Mouse (Mus musculus) liver, embryonic 11.5 days (tissue): ENCODE measurements at regions not wholly inside any gene's neighbourhood (a gene's known extent, or its start where the extent isn't known, plus 50 kb on each side); places are given as distances from the start of the nearest gene placed in this dataset.

Source experiments
- ATAC-seq: fragments of 200-750 bp; cut with Nextera tagmentation; replicated peaks from 2 replicates; pipeline ENCODE4 v1.8.0; 2017; ENCODE audit warnings: moderate number of reproducible peaks, mild to moderate bottlenecking, moderate TSS enrichment, moderate library complexity; ENCODE audit not compliant: low FRiP score
- DNase-seq: peaks from one replicate; pipeline ENCODE4 v3.0.0-alpha.2; 2017; ENCODE audit warnings: low spot score
- H3K27ac ChIP-seq: fragments of 300-500 bp; sonication (generic); 2 replicates; pipeline ENCODE4 v1.5.1; 2014; ENCODE audit warnings: mild to moderate bottlenecking, low read depth, low read length, control low read depth
- H3K27me3 ChIP-seq: fragments of 300-500 bp; sonication (generic); replicated peaks from 2 replicates; pipeline ENCODE4 v1.6.1; 2014; ENCODE audit warnings: low read length, mixed read lengths; ENCODE audit not compliant: control insufficient read depth, insufficient read depth
- H3K36me3 ChIP-seq: fragments of 300-500 bp; sonication (generic); 2 replicates; pipeline ENCODE4 v1.6.1; 2014; ENCODE audit warnings: mild to moderate bottlenecking, low read length, moderate library complexity, mixed read lengths; ENCODE audit not compliant: control insufficient read depth, insufficient read depth
- H3K4me1 ChIP-seq: fragments of 300-500 bp; sonication (generic); replicated peaks from 2 replicates; pipeline ENCODE4 v1.6.1; 2014; ENCODE audit warnings: low read length, mixed read lengths; ENCODE audit not compliant: control insufficient read depth, insufficient read depth
- H3K4me2 ChIP-seq: fragments of 300-500 bp; sonication (generic); 2 replicates; pipeline ENCODE4 v1.6.1; 2014; ENCODE audit warnings: mild to moderate bottlenecking, control low read depth, moderate library complexity
- H3K4me3 ChIP-seq: fragments of 300-500 bp; sonication (generic); 2 replicates; pipeline ENCODE4 v1.5.1; 2014; ENCODE audit warnings: low read depth, low read length, control low read depth
- H3K9ac ChIP-seq: fragments of 300-500 bp; sonication (generic); 2 replicates; pipeline ENCODE4 v1.6.1; 2014; ENCODE audit warnings: low read depth, low read length, control low read depth
- H3K9me3 ChIP-seq: fragments of 300-500 bp; sonication (generic); 2 replicates; pipeline ENCODE4 v1.6.1; 2016; ENCODE audit warnings: low read length, inconsistent platforms, mixed read lengths; ENCODE audit not compliant: control insufficient read depth
- WGBS: fragments of 180-500 bp; shearing (Covaris S2); extraction: QIAGEN DNeasy Blood & Tissue Kit; methylation state at CpG from one replicate; pipeline ENCODE4 v1.1.7; 2014; 5-methylcytosine and 5-hydroxymethylcytosine counted together

DNA sequence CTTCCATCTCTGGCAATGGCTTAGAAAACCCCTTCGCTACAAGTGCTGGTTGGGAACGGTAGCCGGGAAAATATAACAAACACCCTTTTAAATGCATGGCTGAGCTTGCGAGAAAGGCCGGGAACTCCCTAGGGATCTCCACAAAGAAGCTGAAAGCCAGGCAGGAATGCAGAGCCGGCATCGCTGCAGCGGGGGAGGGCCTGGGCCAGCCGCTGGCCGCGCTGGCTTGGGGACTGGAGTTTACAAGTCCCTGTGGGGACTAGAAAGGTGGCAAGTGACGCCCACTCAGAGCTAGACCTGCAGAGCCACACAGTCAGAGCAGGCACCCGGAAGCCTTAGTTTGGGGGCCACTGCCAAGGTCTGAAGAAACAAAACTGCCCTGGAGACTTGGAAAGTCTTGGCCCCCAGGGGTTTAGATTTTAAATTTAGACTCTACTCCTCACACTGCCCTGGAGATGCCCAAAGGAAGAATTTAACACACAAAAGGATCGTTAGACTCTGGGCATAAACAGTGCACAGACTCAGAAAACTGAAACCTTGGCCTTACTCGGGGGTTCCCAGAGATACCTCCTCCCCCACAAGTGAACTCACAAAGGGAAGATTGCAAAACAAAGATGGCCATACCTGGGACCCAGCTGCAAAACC, 59.4 kb downstream of the 1700001O22Rik start:
- Histone ChIP-seq H3K9ac (peak overlapping the region; percentile 30; the same call in 1 of the 2 replicates), H3K27me3 (no peaks in the 10 kb centered on the region), H3K9me3 (no peaks in the 10 kb centered on the region), H3K4me2 (no peak overlapping the region), H3K27ac (peak overlapping the region; percentile 38; the same call in 1 of the 2 replicates), H3K4me1 (peaks cover 8% of the 10 kb centered on the region), H3K4me3 (no peak overlapping the region), H3K36me3 (no peaks in the 10 kb centered on the region)
- WGBS, result 44% methylated on average over 15 of the region's 15 CpGs
- DNase-seq (no peak), ATAC-seq (no peak)

DNA sequence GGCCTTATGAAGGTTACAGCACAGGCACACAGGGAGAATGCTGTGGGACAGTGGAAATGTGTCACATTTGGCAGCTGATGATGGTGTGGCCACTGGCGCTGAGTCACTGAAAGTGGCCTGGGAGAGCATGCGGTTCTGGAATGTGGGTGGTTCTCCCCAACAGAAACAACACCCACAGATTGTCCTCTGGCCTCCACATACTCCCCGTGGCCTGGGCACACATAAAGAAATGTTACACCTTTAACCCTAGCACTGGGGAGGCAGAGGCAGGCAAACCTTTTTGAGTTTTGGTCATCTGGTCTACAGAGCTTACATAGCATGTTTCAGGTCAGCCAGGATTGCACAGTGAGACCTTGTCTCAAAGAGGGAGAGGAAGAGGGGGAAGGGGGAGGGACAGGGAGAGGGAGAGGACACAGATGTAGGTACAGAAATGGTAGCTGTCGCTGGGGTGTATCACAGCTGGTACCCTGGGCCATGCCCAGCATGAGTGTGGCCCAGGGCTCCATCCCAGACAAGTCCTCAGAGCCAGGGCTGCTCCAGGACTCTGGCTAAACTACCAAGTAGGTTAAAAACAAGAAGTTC, 60.1 kb downstream of the 1700001O22Rik start:
- peaks cover 8% of the 10 kb centered on the region for H3K4me1 ChIP-seq
- WGBS, result 43% methylated on average over 4 of the region's 4 CpGs
- H3K27ac ChIP-seq, result 0 out of 2 replicates have a peak overlapping the region, but pooled peaks have one; percentile 17
- H3K4me2 ChIP-seq, result no peak overlapping the region
- no peaks in the 10 kb centered on the region for H3K9me3 ChIP-seq
- H3K4me3 ChIP-seq, result no peak overlapping the region
- no peaks in the 10 kb centered on the region for H3K36me3 ChIP-seq
- H3K9ac ChIP-seq, result no peak overlapping the region
- no peaks in the 10 kb centered on the region for H3K27me3 ChIP-seq
- DNase-seq (no peak), ATAC-seq (no peak)

DNA sequence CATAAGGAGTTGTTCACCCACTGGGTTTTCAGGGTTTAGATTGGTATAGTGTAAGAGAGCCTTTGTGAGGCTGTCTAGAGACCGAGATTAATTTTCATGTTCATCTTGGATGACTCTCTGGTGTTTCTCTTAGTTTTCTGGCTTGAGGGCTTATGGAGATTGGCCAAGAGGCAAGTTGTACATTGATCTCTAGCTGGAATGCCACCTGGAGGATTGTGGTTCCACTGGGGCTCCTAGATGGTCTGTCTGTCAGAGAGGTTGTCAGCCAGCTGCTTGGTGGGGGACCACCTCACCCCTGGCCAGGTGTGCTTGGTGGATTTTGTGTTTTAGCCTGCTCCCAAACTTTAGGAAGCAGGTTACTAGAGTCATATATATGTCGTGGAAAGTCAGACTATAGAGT, 62.0 kb downstream of the 1700001O22Rik start:
- no peaks in the 10 kb centered on the region for H3K36me3 ChIP-seq
- H3K4me1 ChIP-seq, result peaks cover 8% of the 10 kb centered on the region
- H3K9me3 ChIP-seq, result no peaks in the 10 kb centered on the region
- ATAC-seq (no peak), DNase-seq (no peak)
- H3K4me3 ChIP-seq, result no peak overlapping the region
- H3K4me2 ChIP-seq, result no peak overlapping the region
- no peak overlapping the region for H3K27ac ChIP-seq
- no peaks in the 10 kb centered on the region for H3K27me3 ChIP-seq
- H3K9ac ChIP-seq, result no peak overlapping the region
- WGBS, result 80% methylated on average over 2 of the region's 2 CpGs

DNA sequence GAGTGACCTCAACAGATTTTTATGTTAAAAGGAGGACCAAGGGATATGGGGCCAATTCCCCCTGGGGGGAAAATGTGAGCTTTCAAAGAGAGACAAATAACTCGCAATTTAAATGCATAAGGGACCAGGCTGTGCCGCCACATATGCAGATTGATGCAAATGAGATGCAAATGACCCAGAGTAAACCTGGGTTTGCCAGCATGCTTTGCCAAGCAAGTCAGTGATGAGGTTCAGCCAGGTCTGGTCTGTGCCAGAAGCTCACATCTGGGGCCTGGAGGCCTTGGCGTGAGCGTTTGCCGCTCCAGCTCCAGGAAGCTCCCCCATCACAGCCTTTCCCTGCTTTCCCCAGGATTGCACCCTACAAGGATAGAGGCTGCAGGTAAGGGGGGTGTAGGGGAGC, 65.7 kb downstream of the 1700001O22Rik start:
- WGBS, result 74% methylated on average over 5 of the region's 5 CpGs
- H3K4me1 ChIP-seq, result no peaks in the 10 kb centered on the region; the same call in 1 of the 2 replicates
- no peak overlapping the region for H3K9ac ChIP-seq
- DNase-seq (no peak), ATAC-seq (no peak)
- H3K9me3 ChIP-seq, result no peaks in the 10 kb centered on the region
- no peak overlapping the region for H3K4me2 ChIP-seq
- no peak overlapping the region for H3K4me3 ChIP-seq
- no peaks in the 10 kb centered on the region for H3K36me3 ChIP-seq
- no peak overlapping the region for H3K27ac ChIP-seq
- no peaks in the 10 kb centered on the region for H3K27me3 ChIP-seq

DNA sequence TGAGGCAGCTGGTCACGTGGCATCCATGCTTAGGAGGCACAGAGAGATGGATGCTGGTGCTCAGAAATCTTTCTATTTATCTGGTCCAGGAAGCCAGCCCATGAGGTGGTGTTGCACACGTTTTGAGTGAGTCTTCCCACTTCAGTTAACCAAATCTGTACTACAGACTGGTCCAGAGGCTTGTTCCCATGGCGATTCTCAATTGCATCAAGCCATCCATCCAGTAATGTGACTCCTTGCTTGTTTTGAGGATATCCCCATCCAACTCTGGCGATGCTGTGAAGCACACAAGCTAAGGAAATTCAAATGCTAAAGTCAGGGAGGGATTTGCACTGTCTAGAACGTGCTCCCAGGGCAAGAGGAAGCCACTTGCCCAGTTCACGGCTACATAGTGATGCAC, 66.8 kb downstream of the 1700001O22Rik start:
- WGBS, result 63% methylated on average over 6 of the region's 6 CpGs
- ATAC-seq, result no peak
- H3K27me3 ChIP-seq, result no peaks in the 10 kb centered on the region
- H3K9ac ChIP-seq, result no peak overlapping the region
- H3K27ac ChIP-seq, result no peak overlapping the region
- no peaks in the 10 kb centered on the region for H3K36me3 ChIP-seq
- H3K4me2 ChIP-seq, result no peak overlapping the region
- H3K9me3 ChIP-seq, result no peaks in the 10 kb centered on the region
- H3K4me3 ChIP-seq, result no peak overlapping the region
- no peak for DNase-seq
- H3K4me1 ChIP-seq, result no peaks in the 10 kb centered on the region; the same call in 1 of the 2 replicates

DNA sequence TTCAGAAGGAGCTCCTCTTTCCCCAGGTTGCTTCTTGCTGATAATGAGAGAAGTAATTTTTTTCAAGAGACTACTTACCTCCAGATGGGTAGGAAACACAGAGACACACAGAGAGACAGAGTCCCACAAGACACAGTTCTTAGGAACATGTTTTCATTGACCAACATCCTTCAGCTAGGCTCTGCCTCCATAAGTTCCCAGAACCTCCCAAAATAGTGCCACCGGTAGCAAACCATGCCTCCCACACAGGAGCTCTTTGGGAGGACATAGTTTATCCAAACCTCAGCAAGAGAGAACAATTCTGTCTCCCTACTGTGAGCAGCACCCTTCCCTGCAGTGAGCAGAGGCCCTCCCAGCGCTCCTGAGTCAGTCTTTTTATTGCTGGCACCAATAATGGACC, 67.2 kb downstream of the 1700001O22Rik start:
- no peaks in the 10 kb centered on the region for H3K36me3 ChIP-seq
- H3K9me3 ChIP-seq, result no peaks in the 10 kb centered on the region
- no peak overlapping the region for H3K4me2 ChIP-seq
- H3K4me3 ChIP-seq, result no peak overlapping the region
- no peak overlapping the region for H3K27ac ChIP-seq
- DNase-seq (no peak), ATAC-seq (no peak)
- H3K27me3 ChIP-seq, result no peaks in the 10 kb centered on the region
- H3K9ac ChIP-seq, result no peak overlapping the region
- 47% methylated on average over 2 of the region's 2 CpGs for WGBS
- no peaks in the 10 kb centered on the region; the same call in 1 of the 2 replicates for H3K4me1 ChIP-seq

DNA sequence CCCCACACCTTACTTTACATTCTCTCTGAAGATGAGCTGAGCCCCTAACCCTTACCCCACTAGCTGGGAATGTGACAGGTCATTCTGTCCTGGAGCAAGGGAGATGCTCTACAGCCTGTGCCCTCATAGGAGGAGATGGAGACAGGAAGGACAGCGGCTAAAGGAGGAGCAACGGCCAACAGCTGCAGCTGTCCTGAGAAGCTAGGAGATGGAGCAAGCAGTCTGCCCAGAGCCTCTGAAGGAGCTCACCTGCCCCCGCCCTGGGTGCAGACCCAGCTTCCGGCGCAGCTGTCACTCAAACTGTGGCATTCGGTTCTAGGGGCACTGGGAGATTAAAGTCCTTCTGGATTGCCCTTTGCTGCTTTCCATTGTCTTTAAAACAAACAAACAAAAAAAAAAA, 69.6 kb downstream of the 1700001O22Rik start:
- H3K9me3 ChIP-seq, result no peaks in the 10 kb centered on the region
- H3K27me3 ChIP-seq, result no peaks in the 10 kb centered on the region
- 29% methylated on average over 6 of the region's 6 CpGs for WGBS
- H3K27ac ChIP-seq, result no peak overlapping the region
- ATAC-seq (no peak), DNase-seq (no peak)
- H3K9ac ChIP-seq, result no peak overlapping the region
- H3K36me3 ChIP-seq, result no peaks in the 10 kb centered on the region
- H3K4me3 ChIP-seq, result no peak overlapping the region
- no peak overlapping the region for H3K4me2 ChIP-seq
- no peaks in the 10 kb centered on the region; the same call in 1 of the 2 replicates for H3K4me1 ChIP-seq

DNA sequence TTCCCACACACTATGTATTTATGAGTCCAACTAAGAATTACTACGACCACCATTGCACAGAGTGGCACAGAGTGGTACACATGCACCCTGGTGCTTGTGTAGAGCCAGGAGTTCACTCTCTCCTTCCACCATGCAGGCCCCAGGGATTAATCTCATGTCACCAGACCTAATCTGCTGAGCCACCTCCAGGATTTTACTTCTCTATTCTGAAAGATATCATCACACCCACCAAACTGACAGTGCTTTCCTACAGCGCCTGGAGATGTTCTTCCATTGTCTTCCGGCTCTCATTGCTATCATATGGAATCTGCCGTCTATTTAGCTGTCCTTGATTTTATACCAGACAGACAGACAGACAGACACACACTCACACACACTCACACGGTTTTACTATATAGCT, 71.6 kb downstream of the 1700001O22Rik start:
- Histone ChIP-seq H3K27ac (no peak overlapping the region), H3K36me3 (no peaks in the 10 kb centered on the region), H3K9me3 (no peaks in the 10 kb centered on the region), H3K27me3 (no peaks in the 10 kb centered on the region), H3K9ac (no peak overlapping the region), H3K4me2 (no peak overlapping the region), H3K4me3 (no peak overlapping the region), H3K4me1 (no peaks in the 10 kb centered on the region; the same call in 1 of the 2 replicates)
- WGBS, result 78% methylated on average over 5 of the region's 5 CpGs
- DNase-seq (no peak), ATAC-seq (no peak)

DNA sequence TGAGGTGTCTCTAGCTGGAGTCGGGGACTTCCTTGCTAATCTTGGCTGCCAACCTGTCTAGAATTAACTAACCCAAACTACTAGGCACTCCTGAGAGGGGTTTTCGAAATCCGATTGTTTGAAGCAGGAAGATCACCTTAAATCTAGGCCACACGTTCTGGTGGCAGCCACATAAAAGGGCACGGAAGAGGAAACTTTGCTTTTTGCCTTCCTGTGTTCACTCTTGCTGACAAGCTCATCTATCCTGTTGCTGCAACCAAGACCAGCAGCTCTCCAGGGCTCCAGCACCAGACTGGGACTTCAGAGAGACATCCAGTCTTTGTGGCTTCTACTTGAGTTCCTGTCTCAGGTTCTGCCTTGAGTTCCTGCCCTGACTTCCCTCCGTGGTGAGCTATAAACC, 75.5 kb downstream of the 1700001O22Rik start:
- Histone ChIP-seq H3K27me3 (peaks cover 13% of the 10 kb centered on the region), H3K9ac (no peak overlapping the region), H3K4me3 (no peak overlapping the region), H3K4me2 (no peak overlapping the region), H3K36me3 (no peaks in the 10 kb centered on the region), H3K9me3 (no peaks in the 10 kb centered on the region), H3K27ac (no peak overlapping the region), H3K4me1 (peaks cover 10% of the 10 kb centered on the region)
- DNase-seq (no peak), ATAC-seq (no peak)
- WGBS, result 70% methylated on average over 6 of the region's 6 CpGs
